Mouse (Mus musculus) T-helper 17 cell (primary cell): Measurements from ENCODE around the gene Hyal3.

Experiments
- in situ Hi-C, 2 experiments: fragments of 300-600 bp; cut with MboI, MseI; formaldehyde crosslinking; loops; 1 replicate in 1 of 2; 2 replicates in 1 of 2; pipeline ENCODE4 v1.15.1; 2025; ENCODE audit warnings: high pct_unique_total_duplicates in 2 of 2

Hyal3 gene

GRCm38 (mm10) chr9:107590058-107590772, 9.6 kb downstream of the Hyal3 start:
- in situ Hi-C loops, result no loop called here

DNA sequence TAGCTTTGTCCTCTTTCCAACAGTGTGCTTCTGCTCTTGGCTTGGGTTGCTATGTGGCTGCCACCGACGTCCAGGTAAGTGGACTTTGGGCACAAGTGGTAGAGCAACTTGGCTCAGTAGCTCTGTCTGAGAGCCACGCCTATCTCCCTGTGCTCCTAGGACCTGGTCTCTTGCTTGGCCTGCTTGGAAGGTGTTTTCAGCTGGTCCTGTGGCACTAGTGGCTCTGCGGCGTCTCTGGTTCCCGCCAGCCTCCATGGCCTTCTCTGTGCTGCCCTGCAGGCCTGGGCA, 10.1 kb downstream of the Hyal3 start:
- in situ Hi-C loops, result no loop called here

GRCm38 (mm10) chr9:107593101-107593976, 12.7 kb downstream of the Hyal3 start:
- in situ Hi-C loops, result no loop called here

DNA sequence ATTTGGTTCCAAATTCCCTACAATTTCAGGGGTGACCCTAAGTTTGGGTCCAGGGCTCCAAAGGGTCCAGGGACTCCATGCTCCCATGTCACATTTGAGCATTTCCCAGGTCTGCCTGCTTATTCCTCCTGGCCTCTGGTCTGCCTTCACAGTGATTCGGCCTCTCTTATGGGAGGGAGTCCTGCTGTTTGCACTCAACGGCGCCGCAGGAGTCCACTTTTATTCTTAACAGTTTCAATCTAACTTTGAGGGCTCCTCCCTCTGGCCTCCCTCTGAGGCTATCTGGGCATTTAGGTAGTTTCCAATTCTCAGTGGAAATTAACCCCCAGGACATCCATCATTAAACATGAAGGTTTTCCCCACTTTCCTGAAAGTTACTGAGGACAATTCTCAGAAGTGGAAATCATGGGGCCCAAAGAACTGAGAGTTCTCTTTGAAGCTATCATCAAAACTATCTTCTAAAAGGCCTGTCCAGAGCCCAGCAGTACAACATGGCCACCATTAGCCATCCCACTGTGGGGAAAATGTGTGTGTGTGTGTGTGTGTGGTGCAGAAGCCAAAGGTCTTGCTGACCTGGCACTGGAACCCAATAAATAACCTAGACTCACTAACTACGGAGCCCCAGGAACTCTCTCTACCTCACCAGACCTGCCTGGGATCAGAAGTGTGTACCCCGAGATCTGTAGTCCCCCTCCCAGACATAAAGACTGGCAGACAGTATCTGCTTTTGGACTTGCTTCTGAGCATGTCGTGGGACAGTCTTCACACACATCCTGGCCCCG, 13.9 kb downstream of the Hyal3 start:
- in situ Hi-C loops, result no loop called here

DNA sequence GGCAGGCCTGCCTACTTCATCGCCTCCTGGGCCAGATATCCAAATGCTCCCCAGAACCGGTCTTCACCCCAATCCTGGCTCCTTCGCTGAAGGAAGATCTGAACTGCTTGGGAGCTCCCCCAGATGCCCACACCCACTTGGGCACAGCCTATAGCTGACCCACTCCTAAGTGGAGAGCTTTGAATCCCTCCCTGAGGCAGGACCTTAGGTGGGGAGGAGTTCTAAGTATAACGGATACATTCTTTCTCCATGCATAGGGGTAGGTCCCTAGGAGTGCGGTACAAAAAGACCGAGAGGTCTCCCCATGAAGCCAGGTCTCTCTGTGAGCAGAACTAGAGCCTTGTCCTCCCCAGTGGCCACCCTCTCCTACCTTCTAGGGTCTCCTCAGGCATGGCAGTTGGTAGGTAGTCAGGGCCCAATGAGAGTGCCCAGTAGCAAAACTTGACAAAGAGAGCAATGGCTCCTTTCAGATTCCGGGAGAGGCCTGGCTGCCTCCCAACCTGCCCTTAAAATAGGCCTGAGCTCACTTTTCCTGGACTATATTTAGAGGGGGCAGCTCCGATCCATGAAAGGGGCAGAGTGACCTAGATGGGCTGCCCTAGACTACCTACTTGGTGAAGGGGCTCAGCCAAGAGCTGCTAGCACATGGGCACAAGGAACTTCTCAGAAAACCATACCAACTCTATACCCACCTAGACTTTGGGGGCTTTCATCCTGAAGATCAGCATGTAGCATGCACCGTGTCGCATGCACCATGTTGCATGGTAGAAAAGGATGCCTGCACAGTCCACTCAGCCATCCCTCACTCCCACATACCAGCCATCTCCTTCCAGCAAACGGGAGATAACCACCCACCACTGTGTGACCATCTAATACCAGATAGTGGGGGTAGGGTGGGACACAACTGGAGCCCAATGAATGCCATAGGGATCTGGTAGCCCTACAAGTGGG, 16.3 kb downstream of the Hyal3 start:
- in situ Hi-C loops, result no loop called here

GRCm38 (mm10) chr9:107598385-107598784, 17.8 kb downstream of the Hyal3 start:
- in situ Hi-C loops, result no loop called here

DNA sequence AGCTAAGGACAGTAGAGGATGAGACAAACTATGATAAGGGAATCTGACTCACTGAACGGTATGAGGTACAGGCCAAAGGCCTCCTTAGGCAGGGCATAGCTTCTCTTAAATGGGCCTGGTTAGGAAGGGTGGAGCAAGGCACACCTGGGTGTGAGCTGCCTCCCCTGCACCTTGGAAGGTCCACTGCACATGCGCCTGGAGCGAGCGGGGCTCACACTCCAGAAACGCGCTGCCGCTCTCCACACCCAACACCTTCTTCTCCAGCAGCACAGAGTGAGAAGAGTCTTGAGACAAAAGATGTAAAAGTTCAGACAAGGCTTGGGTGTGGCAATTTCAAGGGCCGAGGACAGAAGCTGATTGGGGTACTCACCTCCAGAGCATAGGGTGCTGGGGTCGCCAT, 18.8 kb downstream of the Hyal3 start:
- in situ Hi-C loops, result no loop called here

GRCm38 (mm10) chr9:107599842-107600241, 19.2 kb downstream of the Hyal3 start:
- in situ Hi-C loops, result loop anchor here in 1 of 2 experiments (5.0 kb wide), 2 partner anchors 42 to 77 kb away; partner anchors contain the start of gene Gnat1

DNA sequence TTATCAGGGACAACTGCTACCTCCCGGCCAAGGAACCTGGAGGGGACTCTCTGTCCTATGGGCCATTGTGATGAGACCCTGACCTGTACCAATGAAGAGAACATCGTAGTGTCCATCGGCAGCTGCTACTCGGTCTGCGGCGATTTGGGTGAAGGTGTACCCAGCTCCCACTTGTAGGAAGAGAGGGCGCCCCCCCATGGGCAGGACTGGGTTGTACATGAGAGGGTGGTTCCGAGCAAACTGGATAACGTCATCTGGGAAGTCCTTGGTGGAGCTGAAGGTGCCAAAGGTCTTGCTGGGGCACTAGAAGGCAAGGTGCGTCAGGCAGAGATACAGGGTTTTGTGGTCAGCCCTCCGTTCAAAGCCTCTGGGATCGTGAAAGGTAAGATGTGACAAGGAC, 20.1 kb downstream of the Hyal3 start:
- in situ Hi-C loops, result loop anchor here in 1 of 2 experiments (5.0 kb wide), 2 partner anchors 42 to 77 kb away; partner anchors contain the start of gene Gnat1

DNA sequence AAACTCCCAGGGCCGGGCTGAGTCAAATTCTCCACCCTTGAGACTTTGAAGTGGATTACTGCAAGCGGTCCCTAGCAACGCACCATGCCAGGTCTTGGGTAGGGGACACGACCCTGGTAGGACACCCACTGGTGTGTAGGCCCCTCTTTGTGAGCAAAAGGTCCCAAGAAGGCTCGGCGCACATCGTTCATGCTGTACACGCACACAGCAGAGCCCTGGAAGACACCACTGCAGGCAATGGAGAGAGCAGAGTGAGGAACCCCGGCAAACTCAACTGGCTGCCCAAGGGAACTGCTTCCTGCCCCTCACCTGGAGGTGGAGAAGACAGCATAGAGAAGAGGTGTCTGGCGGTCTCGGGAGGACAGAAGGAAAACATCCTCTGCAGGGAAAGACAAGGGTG, 20.7 kb downstream of the Hyal3 start:
- in situ Hi-C loops, result loop anchor here in 1 of 2 experiments (5.0 kb wide), 2 partner anchors 41 to 76 kb away; partner anchors contain the start of gene Gnat1

DNA sequence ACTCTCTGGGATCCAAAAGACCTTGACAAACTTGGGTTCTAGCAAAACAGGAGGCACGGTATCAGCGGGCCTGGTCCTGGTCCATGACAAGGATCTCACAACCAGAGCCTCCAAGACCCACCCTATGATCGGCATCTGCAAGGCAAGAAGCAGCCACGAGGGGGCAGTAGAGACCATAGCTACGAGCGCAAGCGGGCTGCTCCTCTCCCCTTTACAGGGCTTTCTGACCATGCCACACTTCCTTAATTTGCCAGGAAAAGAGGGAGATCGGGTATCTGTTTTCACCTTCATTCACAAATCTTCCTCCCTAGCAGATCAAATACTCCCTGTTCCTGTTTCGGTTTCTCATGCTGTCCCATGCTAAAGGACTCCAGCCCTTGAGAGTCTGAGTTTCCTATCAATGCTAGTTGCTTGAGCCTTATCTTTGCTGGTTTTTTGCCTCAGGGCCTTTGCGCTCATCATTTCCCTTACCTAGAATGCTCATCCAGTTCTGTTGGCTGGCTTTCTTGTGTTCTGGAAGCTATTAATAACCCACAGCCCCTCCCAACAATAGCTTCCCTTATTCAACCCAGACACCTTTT, 21.5 kb downstream of the Hyal3 start:
- in situ Hi-C loops, result loop anchor here in 1 of 2 experiments (5.0 kb wide), 2 partner anchors 40 to 75 kb away; partner anchors contain the start of gene Gnat1

- in situ Hi-C loops, result loop anchor here in 1 of 2 experiments (5.0 kb wide), 2 partner anchors 39 to 74 kb away; partner anchors contain the start of gene Gnat1
Observed at GRCm38 (mm10) chr9:107603251-107603650, 22.6 kb downstream of the Hyal3 start.

DNA sequence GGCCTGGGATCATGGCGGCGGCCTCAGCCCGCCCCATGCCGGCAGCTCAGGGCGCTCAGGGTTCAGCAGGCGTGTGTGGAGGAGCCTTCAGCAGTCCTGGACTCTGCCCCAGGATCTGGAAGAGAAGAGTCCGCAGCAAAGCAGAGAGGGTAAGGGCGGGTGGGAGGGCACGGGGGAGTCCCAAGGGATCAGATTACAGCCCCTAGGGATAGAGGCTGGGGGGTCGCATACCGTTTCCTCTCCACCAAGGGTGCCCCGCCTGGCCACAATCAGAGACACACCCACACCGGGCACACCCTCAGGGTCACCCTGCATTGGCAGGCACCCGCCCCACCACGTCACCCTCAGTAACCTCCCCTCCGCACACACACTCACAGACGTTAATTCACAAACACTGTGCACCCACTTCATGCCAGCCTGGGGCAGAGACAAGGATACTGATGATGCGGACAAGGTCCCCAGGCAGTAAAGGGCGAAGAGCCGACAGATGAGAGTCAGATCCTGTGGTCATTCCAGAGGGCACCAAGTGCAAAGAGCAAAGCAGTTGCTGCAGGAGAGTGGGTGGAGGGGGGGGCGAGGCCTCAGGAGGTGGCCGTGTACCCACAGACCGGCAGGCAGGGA, 24.5 kb downstream of the Hyal3 start:
- in situ Hi-C loops, result no loop called here

- in situ Hi-C loops, result no loop called here
Observed at GRCm38 (mm10) chr9:107606591-107606990, 26.0 kb downstream of the Hyal3 start.

DNA sequence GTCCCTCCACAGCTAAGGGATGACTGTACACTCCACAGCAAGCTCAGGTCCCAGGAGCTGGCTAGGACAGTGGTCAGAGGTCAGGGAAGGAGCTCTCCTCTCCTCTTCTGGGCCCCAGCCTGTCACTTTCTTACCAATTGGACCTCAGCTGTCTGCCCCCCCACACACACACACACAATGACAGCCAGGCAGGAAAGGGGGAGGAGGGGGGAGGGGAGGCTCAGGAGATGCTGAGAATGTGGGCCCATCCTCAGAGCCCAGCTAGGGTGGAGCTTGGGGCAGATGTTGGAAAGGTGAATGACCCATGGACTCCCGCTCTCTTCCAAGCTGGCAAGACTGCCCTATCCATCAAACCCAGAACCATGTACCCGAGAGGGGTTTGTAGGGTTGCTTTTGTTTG, 26.4 kb downstream of the Hyal3 start:
- in situ Hi-C loops, result no loop called here

DNA sequence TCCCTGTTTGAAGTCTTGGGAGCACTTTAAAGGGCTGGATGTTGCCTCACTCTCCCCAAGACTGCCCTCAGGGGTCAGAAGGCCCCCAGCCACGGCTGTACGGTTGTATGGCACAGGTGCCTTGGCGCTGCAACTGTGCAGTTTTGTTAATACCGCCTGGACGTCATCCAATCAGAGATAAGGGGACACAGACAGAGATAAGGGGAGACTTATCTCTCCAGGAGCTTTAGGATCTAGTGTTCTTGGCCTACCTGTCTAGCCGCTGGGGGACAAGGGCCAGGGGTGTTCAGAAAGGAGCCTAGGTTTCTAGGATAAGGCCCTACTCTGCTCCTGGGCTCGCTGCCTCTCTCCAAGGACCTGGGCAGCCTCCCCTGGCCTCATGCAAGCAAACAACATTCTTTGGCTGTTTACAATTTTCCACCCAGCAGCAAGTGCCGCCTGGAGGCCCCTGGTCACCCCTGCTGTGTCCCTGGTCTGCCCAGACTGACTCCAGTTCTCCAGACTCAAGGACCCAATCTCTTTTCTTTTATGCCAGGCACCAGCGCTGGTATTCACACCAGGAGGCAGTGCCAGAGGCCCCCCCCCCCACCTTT, 27.1 kb downstream of the Hyal3 start:
- in situ Hi-C loops, result no loop called here

DNA sequence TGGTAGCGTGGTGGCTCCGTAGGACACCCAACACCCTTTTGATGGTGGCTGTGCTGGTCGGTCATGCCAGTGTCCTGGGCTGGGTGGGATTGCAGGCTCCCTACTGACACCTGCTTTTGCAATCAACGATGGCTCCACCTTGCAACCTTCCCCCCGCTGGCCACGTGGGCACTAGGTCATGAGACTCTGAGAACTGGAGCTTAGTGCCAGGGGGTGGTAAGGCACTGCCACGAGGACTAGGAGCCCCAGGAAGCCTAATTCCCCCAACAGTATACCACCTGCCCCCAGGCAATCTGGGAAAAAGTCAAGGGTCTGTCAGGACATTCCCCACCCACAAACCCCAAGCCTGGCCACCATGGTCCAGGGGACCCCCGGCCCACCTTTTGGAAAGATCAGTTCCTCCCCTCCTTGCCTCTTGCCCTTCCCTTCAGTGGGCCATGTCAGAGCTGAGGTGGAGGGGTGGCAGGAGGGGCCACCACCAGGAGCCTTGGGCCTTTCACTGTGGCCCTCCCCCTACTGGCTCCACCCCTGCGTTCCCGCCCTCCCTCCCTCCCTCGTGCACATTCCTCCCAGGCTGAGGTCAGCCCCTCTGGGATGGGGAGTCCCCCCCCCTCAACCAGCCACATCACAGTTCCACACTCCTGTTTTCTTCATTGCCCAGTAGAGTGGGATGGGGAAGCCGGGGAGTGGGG, 28.3 kb downstream of the Hyal3 start, which contains the start of gene Sema3b:
Gene Sema3b, minus strand, starts transcription at position 489 of the 692 bp plus-strand sequence.
- in situ Hi-C loops, result no loop called here

- in situ Hi-C loops, result no loop called here
Observed at GRCm38 (mm10) chr9:107609433-107609830, 28.8 kb downstream of the Hyal3 start.
